Mouse (Mus musculus) intestine, embryonic 16.5 days (tissue): ENCODE data around the gene Elovl5. TPM values are rescaled to one million over a fixed set of nuclear protein-coding genes. Genes with fewer than 3 reads are reported as not detected.

Source experiments
- ATAC-seq: fragments of 200-750 bp; cut with Nextera tagmentation; 2 replicates; pipeline ENCODE4 v1.8.0; 2017; ENCODE audit warnings: moderate TSS enrichment, moderate library complexity
- H3K27ac ChIP-seq: fragments of 300-500 bp; sonication (generic); 2 replicates; pipeline ENCODE4 v1.5.1; 2014; ENCODE audit warnings: mild to moderate bottlenecking, low read length
- H3K27me3 ChIP-seq: fragments of 300-500 bp; sonication (generic); replicated peaks from 2 replicates; pipeline ENCODE4 v1.6.1; 2014; ENCODE audit warnings: low read length, control low read depth, mixed read lengths; ENCODE audit not compliant: control insufficient read depth, insufficient read depth
- H3K36me3 ChIP-seq: fragments of 300-500 bp; sonication (generic); 2 replicates; pipeline ENCODE4 v1.6.1; 2014; ENCODE audit warnings: low read length, control low read depth; ENCODE audit not compliant: control insufficient read depth, insufficient read depth
- H3K4me1 ChIP-seq: fragments of 300-500 bp; sonication (generic); 2 replicates; pipeline ENCODE4 v1.6.1; 2014; ENCODE audit warnings: low read length, control low read depth, mixed read lengths; ENCODE audit not compliant: control insufficient read depth, insufficient read depth
- H3K4me2 ChIP-seq: fragments of 300-500 bp; sonication (generic); 2 replicates; pipeline ENCODE4 v1.6.1; 2014; ENCODE audit warnings: low read depth, low read length, control low read depth
- H3K4me3 ChIP-seq: fragments of 300-500 bp; sonication (generic); 2 replicates; pipeline ENCODE4 v1.5.1; 2014; ENCODE audit warnings: mild to moderate bottlenecking, low read length
- H3K9ac ChIP-seq: fragments of 300-500 bp; sonication (generic); 2 replicates; pipeline ENCODE4 v1.6.1; 2014; ENCODE audit warnings: low read depth, low read length
- H3K9me3 ChIP-seq: fragments of 300-500 bp; sonication (generic); 2 replicates; pipeline ENCODE4 v1.6.1; 2016; ENCODE audit warnings: low read length, control low read depth; ENCODE audit not compliant: control insufficient read depth
- WGBS: fragments of 180-500 bp; shearing (Covaris S2); extraction: QIAGEN DNeasy Blood & Tissue Kit; methylation state at CpG from one replicate; pipeline ENCODE4 v1.1.7; 2014; 5-methylcytosine and 5-hydroxymethylcytosine counted together
- polyA plus RNA-seq: library from polyadenylated mRNA; unstranded; fragments of >200 nt; fragmentation: Nextera tagmentation; extraction: Ambion mirVana; gene quantifications from 2 replicates; pipeline ENCODE4 v1.2.1, GENCODE M21; 2015

Gene Elovl5
- 67.9 and 70.9 TPM in 2 replicates for polyA plus RNA-seq

- Histone ChIP-seq H3K36me3 (no peaks in the 10 kb centered on the region), H3K9me3 (no peaks in the 10 kb centered on the region), H3K9ac (peak within 1 kb of the TSS; percentile 88), H3K27me3 (no peaks in the 10 kb centered on the region), H3K4me3 (peak within 1 kb of the TSS; percentile 98), H3K27ac (peak within 1 kb of the TSS; percentile 86), H3K4me2 (peak within 1 kb of the TSS; percentile 79), H3K4me1 (peaks cover 21% of the 10 kb centered on the region)
- under 1% methylated on average over 42 of the region's 42 CpGs for WGBS
- peak; percentile 90 for ATAC-seq
These were observed at the start of gene Elovl5 for GRCm38 (mm10) chr9:77917074-77917621. Elovl5 (plus strand) TSS chr9:77917364.

- no peaks in the 10 kb centered on the region for H3K27me3 ChIP-seq
- H3K9me3 ChIP-seq, result no peaks in the 10 kb centered on the region
- H3K4me1 ChIP-seq, result no peaks in the 10 kb centered on the region
- no peaks in the 10 kb centered on the region for H3K36me3 ChIP-seq
- H3K27ac ChIP-seq, result no peak overlapping the region
- 59% methylated on average over 4 of the region's 4 CpGs for WGBS
- no peak overlapping the region for H3K4me2 ChIP-seq
- H3K9ac ChIP-seq, result no peak overlapping the region
- no peak for ATAC-seq
- H3K4me3 ChIP-seq, result no peak overlapping the region
These were observed 25.7 kb upstream of the Elovl5 start for GRCm38 (mm10) chr9:77891501-77891900.

- Histone ChIP-seq H3K9ac (no peak overlapping the region), H3K4me1 (no peaks in the 10 kb centered on the region), H3K4me2 (no peak overlapping the region), H3K27me3 (no peaks in the 10 kb centered on the region), H3K9me3 (no peaks in the 10 kb centered on the region), H3K4me3 (no peak overlapping the region), H3K27ac (no peak overlapping the region), H3K36me3 (no peaks in the 10 kb centered on the region)
- WGBS, result 70% methylated on average over 7 of the region's 7 CpGs
- ATAC-seq, result no peak
These were observed 18.6 kb upstream of the Elovl5 start for GRCm38 (mm10) chr9:77898551-77898950.

GRCm38 (mm10) chr9:77904133-77904532 lies 13.0 kb upstream of the Elovl5 start:
- H3K36me3 ChIP-seq, result no peaks in the 10 kb centered on the region
- H3K27me3 ChIP-seq, result no peaks in the 10 kb centered on the region
- 84% methylated on average over 2 of the region's 2 CpGs for WGBS
- no peaks in the 10 kb centered on the region for H3K9me3 ChIP-seq
- H3K4me1 ChIP-seq, result no peaks in the 10 kb centered on the region
- H3K4me3 ChIP-seq, result no peak overlapping the region
- no peak overlapping the region for H3K4me2 ChIP-seq
- H3K27ac ChIP-seq, result no peak overlapping the region
- no peak overlapping the region for H3K9ac ChIP-seq
- ATAC-seq, result no peak

- Histone ChIP-seq H3K27me3 (no peaks in the 10 kb centered on the region), H3K36me3 (no peaks in the 10 kb centered on the region), H3K9me3 (no peaks in the 10 kb centered on the region), H3K4me3 (peak overlapping the region; percentile 69), H3K27ac (peak overlapping the region; percentile 99), H3K9ac (peak overlapping the region; percentile 83), H3K4me2 (peak overlapping the region; percentile 50), H3K4me1 (peaks cover 14% of the 10 kb centered on the region)
- WGBS, result 19% methylated on average over 10 of the region's 10 CpGs
- ATAC-seq, result no peak; the same call in 1 of the 2 replicates
These were observed 7.4 kb upstream of the Elovl5 start for GRCm38 (mm10) chr9:77909572-77910269.

GRCm38 (mm10) chr9:77910270-77911240 lies 6.6 kb upstream of the Elovl5 start:
- H3K27ac ChIP-seq, result peak overlapping the region; percentile 99
- H3K27me3 ChIP-seq, result no peaks in the 10 kb centered on the region
- H3K4me3 ChIP-seq, result peak overlapping the region; percentile 69
- WGBS, result under 1% methylated on average over 65 of the region's 68 CpGs
- no peaks in the 10 kb centered on the region for H3K9me3 ChIP-seq
- H3K36me3 ChIP-seq, result no peaks in the 10 kb centered on the region
- peak; percentile 100 for ATAC-seq
- peak overlapping the region; percentile 50 for H3K4me2 ChIP-seq
- peak overlapping the region; percentile 83 for H3K9ac ChIP-seq
- peaks cover 14% of the 10 kb centered on the region for H3K4me1 ChIP-seq

- peak overlapping the region; percentile 99 for H3K27ac ChIP-seq
- H3K27me3 ChIP-seq, result no peaks in the 10 kb centered on the region
- no peaks in the 10 kb centered on the region for H3K36me3 ChIP-seq
- H3K9me3 ChIP-seq, result no peaks in the 10 kb centered on the region
- H3K4me3 ChIP-seq, result peak overlapping the region; percentile 69
- peak overlapping the region; percentile 83 for H3K9ac ChIP-seq
- H3K4me1 ChIP-seq, result peaks cover 14% of the 10 kb centered on the region
- H3K4me2 ChIP-seq, result peak overlapping the region; percentile 50
- 28% methylated on average over 7 of the region's 7 CpGs for WGBS
- ATAC-seq, result no peak
These were observed 5.5 kb upstream of the Elovl5 start for GRCm38 (mm10) chr9:77911508-77912229.

- H3K27ac ChIP-seq, result 0 out of 2 replicates have a peak overlapping the region, but pooled peaks have one; percentile 33
These were observed 4.9 kb upstream of the Elovl5 start for GRCm38 (mm10) chr9:77912246-77912645.

More at GRCm38 (mm10) chr9:77912246-77912645, 4.9 kb upstream of the Elovl5 start:
- H3K4me2 ChIP-seq, result peak overlapping the region; percentile 50
- H3K4me1 ChIP-seq, result peaks cover 14% of the 10 kb centered on the region
- no peak overlapping the region for H3K9ac ChIP-seq
- H3K4me3 ChIP-seq, result peak overlapping the region; percentile 6; the same call in 1 of the 2 replicates
- H3K27me3 ChIP-seq, result no peaks in the 10 kb centered on the region
- 49% methylated on average over 6 of the region's 6 CpGs for WGBS
- H3K9me3 ChIP-seq, result no peaks in the 10 kb centered on the region
- no peak for ATAC-seq
- H3K36me3 ChIP-seq, result no peaks in the 10 kb centered on the region
